Mouse (Mus musculus) stomach, postnatal 0 days (tissue): ENCODE measurements around the gene Gm10447.

ENCODE experiments used
- CTCF ChIP-seq: IDR thresholded peaks from 2 replicates; pipeline ENCODE4 v1.5.1; 2016; ENCODE audit warnings: antibody characterized with exemption, low read depth, mild to moderate bottlenecking, moderate library complexity
- EP300 ChIP-seq: optimal IDR thresholded peaks from 2 replicates; pipeline ENCODE3; 2016; ENCODE audit warnings: antibody characterized with exemption

- peak; percentile 75 for TF ChIP-seq CTCF
- no peak for TF ChIP-seq EP300
Measured at GRCm38 (mm10) chr11:53443861-53444260, 13.0 kb downstream of the Gm10447 start.
